Mouse (Mus musculus) megakaryocyte-erythroid progenitor cell, adult 5 weeks (primary cell): ENCODE data around the gene Hrc. TPM values are rescaled to one million over a fixed set of nuclear protein-coding genes. Genes with fewer than 3 reads are reported as not detected.

Source experiments
- polyA plus RNA-seq: library from polyadenylated mRNA; stranded (reverse); fragments of >175 nt; gene quantifications from 2 replicates; pipeline ENCODE4 v1.2.3, GENCODE M21; 2012

The Hrc gene
- not detected in 2 replicates for polyA plus RNA-seq

DNA sequence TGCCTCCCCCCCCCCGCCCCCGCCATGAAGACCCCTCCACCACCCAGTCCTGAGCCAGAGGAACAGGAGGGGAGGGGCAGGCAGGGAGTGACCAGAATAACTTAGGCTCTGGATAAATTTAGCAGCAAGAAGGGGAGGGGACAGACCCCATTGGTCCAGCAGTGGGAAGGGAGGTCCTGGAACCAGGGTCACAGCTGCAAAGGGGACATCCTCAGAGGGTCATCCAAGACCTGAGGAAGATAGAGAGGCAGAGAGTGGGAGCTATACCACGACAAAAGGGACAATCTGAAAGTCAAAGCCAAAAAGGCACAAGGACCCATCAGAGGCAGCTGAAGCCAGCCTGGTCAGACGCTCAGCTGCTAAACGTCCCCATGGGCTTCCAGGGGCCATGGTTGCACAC is at the start of gene Hrc:
Hrc (plus strand) TSS at position 235 of the 400 bp plus-strand sequence.

GRCm38 (mm10) chr7:45333431-45333982 is 1.6 kb upstream of the Hrc start, which contains the start of gene Trpm4:
Gene Trpm4, minus strand, starts transcription at chr7:45333780.

GRCm38 (mm10) chr7:45366652-45367019 is 31.5 kb downstream of the Hrc start, which contains the start of gene Ppfia3:
Gene Ppfia3, minus strand, starts transcription at chr7:45367019.

GRCm38 (mm10) chr7:45370475-45371311 is 35.6 kb downstream of the Hrc start, which contains the start of gene Lin7b:
Gene Lin7b, minus strand, starts transcription at chr7:45370583.

Other genes starting within 250 kb of the Hrc start
- gene Rcn3, start 243.1 kb upstream of the Hrc start, polyA plus RNA-seq, result 36.5 and 65.0 TPM in 2 replicates
- gene Fcgrt, start 231.4 kb upstream of the Hrc start, polyA plus RNA-seq, result 7.5 and 10.0 TPM in 2 replicates
- gene Rps11, start 210.9 kb upstream of the Hrc start, polyA plus RNA-seq, result 210 and 224 TPM in 2 replicates
- gene Rpl13a, start 206.5 kb upstream of the Hrc start, polyA plus RNA-seq, result 4,327 and 5,290 TPM in 2 replicates
- gene Gm45713, start 199.1 kb upstream of the Hrc start, polyA plus RNA-seq, result 0.12 and 0.16 TPM in 2 replicates
- gene Flt3l, start 198.9 kb upstream of the Hrc start, polyA plus RNA-seq, result 15.4 and 21.4 TPM in 2 replicates
- 67.8 and 81.0 TPM in 2 replicates for gene Pih1d1, start 181.0 kb upstream of the Hrc start, polyA plus RNA-seq
- 162 and 165 TPM in 2 replicates for gene Aldh16a1, start 180.7 kb upstream of the Hrc start, polyA plus RNA-seq
- 0.11 and 0.15 TPM in 2 replicates for gene Slc17a7, start 171.3 kb upstream of the Hrc start, polyA plus RNA-seq
- 0.16 and 0.29 TPM in 2 replicates for gene Gfy, start 155.7 kb upstream of the Hrc start, polyA plus RNA-seq
- gene Pth2, start 154.3 kb upstream of the Hrc start, polyA plus RNA-seq, result not detected in 2 replicates
- gene Ccdc155, start 130.4 kb upstream of the Hrc start, polyA plus RNA-seq, result 0.56 and 1.3 TPM in 2 replicates
- gene Dkkl1, start 123.1 kb upstream of the Hrc start, polyA plus RNA-seq, result 14.7 and 21.4 TPM in 2 replicates
- gene Tead2, start 119.5 kb upstream of the Hrc start, polyA plus RNA-seq, result 0.82 and 2.2 TPM in 2 replicates
- 173 and 185 TPM in 2 replicates for gene Cd37, start 96.2 kb upstream of the Hrc start, polyA plus RNA-seq
- not detected in 2 replicates for gene Slc6a16, start 94.2 kb upstream of the Hrc start, polyA plus RNA-seq
- gene Slc6a21, start 57.8 kb upstream of the Hrc start, polyA plus RNA-seq, result 0.09 TPM in 1 of 2 replicates, not detected in the other
- gene Trpm4, start 1.5 kb upstream of the Hrc start, polyA plus RNA-seq, result 3.3 and 5.4 TPM in 2 replicates
- 0.56 TPM in 2 replicates for gene Ppfia3, start 31.7 kb downstream of the Hrc start, polyA plus RNA-seq
- 2.3 and 2.6 TPM in 2 replicates for gene Lin7b, start 35.3 kb downstream of the Hrc start, polyA plus RNA-seq
- 920 and 1,244 TPM in 2 replicates for gene Snrnp70, start 60.5 kb downstream of the Hrc start, polyA plus RNA-seq
- gene Kcna7, start 70.4 kb downstream of the Hrc start, polyA plus RNA-seq, result 0.04 and 0.28 TPM in 2 replicates
- 0.04 TPM in 1 of 2 replicates, not detected in the other for gene Ntf5, start 78.4 kb downstream of the Hrc start, polyA plus RNA-seq
- gene Lhb, start 85.5 kb downstream of the Hrc start, polyA plus RNA-seq, result 0.11 TPM in 1 of 2 replicates, not detected in the other
- 28.3 and 36.5 TPM in 2 replicates for gene Gys1, start 99.6 kb downstream of the Hrc start, polyA plus RNA-seq
- gene Ruvbl2, start 102.8 kb downstream of the Hrc start, polyA plus RNA-seq, result 407 and 425 TPM in 2 replicates
- 3,550 and 4,748 TPM in 2 replicates for gene Ftl1, start 124.6 kb downstream of the Hrc start, polyA plus RNA-seq
- gene Bax, start 131.6 kb downstream of the Hrc start, polyA plus RNA-seq, result 188 and 194 TPM in 2 replicates
- gene Tulp2, start 146.6 kb downstream of the Hrc start, polyA plus RNA-seq, result 0.05 TPM in 1 of 2 replicates, not detected in the other
- not detected in 2 replicates for gene Gm45808, start 151.5 kb downstream of the Hrc start, polyA plus RNA-seq
- 4.6 TPM in 2 replicates for gene Dhdh, start 153.5 kb downstream of the Hrc start, polyA plus RNA-seq
- gene Nucb1, start 175.1 kb downstream of the Hrc start, polyA plus RNA-seq, result 728 and 929 TPM in 2 replicates
- gene Ppp1r15a, start 191.0 kb downstream of the Hrc start, polyA plus RNA-seq, result 397 and 438 TPM in 2 replicates
- gene Plekha4, start 191.0 kb downstream of the Hrc start, polyA plus RNA-seq, result 0.93 and 1.1 TPM in 2 replicates
- 2.8 and 3.1 TPM in 2 replicates for gene Hsd17b14, start 219.6 kb downstream of the Hrc start, polyA plus RNA-seq
- 58.9 and 61.2 TPM in 2 replicates for gene Bcat2, start 234.9 kb downstream of the Hrc start, polyA plus RNA-seq